Mouse (Mus musculus) urinary bladder, postnatal 10 days (tissue): Measurements from ENCODE around the gene Atad1.
"Not testable (repeated sequence)": the region's sequence is repeated elsewhere in the genome, so short reads cannot be mapped to it uniquely, and the experiment has no call there.

Experiments
- DNase-seq: peaks from one replicate; pipeline ENCODE4 v3.0.0; 2022; ENCODE audit warnings: low spot score

Atad1 gene

DNA sequence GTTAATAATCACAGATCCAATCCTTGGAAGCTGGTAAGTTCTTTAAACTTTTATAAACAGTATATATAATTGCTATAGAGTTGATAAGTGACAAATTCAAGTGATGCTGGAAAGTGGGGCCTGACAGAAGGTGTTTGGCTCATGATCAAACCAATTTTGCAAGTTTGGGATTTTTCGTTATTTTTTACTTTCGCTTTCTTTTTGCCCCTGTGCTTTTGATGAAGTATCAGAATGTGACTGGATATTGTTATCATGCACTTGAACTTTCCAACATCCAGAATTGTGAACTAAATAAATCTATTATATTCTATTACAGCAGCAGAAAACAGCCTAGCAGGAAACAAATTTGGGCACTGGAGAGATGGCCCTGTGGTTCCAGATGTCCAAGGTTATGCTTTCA is 58.7 kb downstream of the Atad1 start:
- no peak for DNase-seq

GRCm38 (mm10) chr19:32675766-32676165 is 63.8 kb downstream of the Atad1 start:
- no peak for DNase-seq

- not testable (repeated sequence) for DNase-seq
These were observed 71.8 kb downstream of the Atad1 start for GRCm38 (mm10) chr19:32667830-32668229.

GRCm38 (mm10) chr19:32665243-32665642 is 74.3 kb downstream of the Atad1 start:
- DNase-seq, result no peak

DNA sequence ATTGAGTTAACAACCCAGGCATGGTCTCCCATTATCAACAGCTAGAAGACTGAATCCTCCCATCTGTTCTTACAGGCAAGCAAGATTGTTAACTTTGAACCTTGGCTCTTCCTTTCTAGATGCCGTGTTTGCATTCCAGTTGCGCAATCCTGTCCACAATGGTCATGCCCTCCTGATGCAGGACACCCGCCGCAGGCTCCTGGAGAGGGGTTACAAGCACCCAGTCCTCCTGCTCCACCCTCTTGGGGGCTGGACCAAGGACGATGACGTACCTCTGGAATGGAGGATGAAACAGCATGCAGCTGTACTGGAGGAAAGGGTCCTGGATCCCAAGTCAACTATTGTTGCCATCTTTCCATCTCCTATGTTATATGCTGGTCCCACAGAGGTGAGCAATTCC is 76.7 kb downstream of the Atad1 start:
- no peak for DNase-seq

- DNase-seq, result no peak
These were observed 80.2 kb downstream of the Atad1 start for GRCm38 (mm10) chr19:32659346-32659745.

DNA sequence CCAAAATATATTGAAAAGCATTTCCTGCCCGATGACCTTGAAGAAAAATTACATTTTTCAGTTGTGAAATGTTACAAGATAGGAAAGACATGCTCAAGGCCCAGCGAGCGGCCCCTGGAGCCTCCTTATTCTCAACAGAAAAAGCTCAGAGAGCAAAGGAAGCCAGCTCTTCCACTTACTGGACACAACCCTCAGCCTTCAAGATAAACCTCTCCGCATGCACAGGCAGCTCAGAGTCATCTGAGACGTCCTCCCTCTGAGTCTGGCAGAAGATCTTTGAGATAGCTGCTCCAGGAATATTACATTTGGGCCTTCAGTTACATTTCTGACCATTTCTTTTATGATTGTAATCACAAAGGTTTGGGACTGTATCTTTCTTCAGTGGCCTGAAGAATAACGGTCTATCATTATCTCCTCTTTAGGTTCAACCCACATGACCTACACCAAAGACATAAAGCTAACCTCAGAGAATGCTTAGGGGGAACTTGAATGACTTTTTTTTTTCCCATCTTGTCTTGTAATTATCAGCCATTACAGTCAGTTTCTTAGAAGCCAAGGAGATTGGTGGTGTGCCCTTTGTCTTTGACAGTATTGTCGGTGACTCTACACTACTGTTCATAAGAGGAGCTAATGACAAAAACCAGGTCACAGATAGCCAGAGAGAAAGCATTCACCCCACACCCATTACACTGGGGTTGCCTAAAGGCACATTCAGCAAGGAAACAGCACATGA is 85.8 kb downstream of the Atad1 start:
- DNase-seq, result no peak

DNA sequence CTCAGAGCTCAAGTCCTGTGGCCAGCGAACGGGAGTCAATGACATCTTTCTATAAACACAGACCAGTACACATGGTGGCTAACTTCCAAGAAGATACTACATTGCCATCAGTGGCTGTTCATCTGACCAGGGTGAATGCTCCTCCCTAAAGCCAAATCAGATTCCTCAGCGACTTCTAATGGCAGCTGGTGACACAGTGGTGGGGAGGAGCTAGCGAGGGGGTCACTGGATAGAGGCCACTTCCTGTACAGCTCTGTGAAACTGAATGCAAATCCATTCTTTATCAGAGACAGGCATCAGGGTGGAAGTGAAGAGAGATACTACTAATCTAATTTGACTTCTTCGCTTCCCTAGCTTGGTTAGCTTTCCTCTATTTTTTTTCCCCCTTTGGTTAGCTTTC is 86.5 kb downstream of the Atad1 start:
- no peak for DNase-seq

- DNase-seq, result no peak
These were observed 88.5 kb downstream of the Atad1 start for GRCm38 (mm10) chr19:32651046-32651445.

DNA sequence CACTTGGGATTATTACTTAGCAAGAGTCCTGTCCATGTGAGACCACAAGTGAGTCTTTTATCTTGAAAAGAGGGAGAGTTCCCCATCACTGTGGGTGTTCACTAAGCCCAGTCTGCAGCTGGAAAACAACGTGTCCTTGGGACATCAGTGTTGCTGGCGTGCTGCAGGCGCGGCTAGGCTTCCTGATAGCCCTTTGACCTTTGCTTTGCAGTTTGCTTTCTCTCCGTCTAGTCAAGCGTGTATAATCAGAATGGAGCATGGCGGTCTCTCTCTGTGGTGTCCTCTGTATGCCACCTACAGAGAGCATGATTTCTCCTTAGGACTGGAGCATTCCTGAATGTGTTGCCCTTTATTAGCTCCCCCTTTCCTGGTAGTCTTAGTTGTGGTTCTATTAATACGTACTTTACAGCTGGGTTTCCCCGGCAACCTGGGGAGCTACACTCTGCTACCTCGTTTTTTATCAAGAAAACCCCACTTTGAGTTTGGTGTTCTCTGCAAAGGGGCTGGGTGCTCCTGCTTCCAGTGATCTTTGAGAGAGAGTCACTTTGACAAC is 91.5 kb downstream of the Atad1 start:
- no peak for DNase-seq

DNA sequence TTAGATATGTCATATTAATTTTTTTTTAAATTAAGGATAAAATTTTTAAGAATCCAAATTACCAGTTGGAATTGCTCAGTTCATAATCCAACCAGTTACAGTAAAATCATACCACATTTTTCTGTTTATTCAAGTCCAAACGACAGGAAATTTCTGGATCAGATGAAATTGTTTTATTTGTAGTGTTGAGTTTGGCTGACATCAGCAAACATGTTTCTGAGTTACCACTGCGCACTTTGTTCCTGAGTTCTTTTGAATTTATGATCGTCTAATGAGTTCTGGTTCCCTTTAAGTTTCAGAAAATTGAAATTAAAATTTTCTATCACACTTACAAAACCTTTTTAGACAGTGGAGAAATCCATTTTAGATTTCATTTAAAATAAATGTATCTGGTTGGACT is 93.2 kb downstream of the Atad1 start:
- DNase-seq, result no peak

GRCm38 (mm10) chr19:32645939-32646338 is 93.6 kb downstream of the Atad1 start:
- DNase-seq, result no peak

GRCm38 (mm10) chr19:32643642-32644041 is 95.9 kb downstream of the Atad1 start:
- DNase-seq, result no peak

GRCm38 (mm10) chr19:32641995-32642394 is 97.6 kb downstream of the Atad1 start:
- no peak for DNase-seq

GRCm38 (mm10) chr19:32641535-32641934 is 98.1 kb downstream of the Atad1 start:
- DNase-seq, result no peak

- DNase-seq, result no peak
These were observed 101.2 kb downstream of the Atad1 start for GRCm38 (mm10) chr19:32638276-32638903.

- no peak for DNase-seq
These were observed 102.0 kb downstream of the Atad1 start for GRCm38 (mm10) chr19:32637357-32638275.

- DNase-seq, result no peak
These were observed 104.7 kb downstream of the Atad1 start for GRCm38 (mm10) chr19:32634916-32635315.

GRCm38 (mm10) chr19:32628572-32629132 is 110.9 kb downstream of the Atad1 start:
- no peak for DNase-seq

DNA sequence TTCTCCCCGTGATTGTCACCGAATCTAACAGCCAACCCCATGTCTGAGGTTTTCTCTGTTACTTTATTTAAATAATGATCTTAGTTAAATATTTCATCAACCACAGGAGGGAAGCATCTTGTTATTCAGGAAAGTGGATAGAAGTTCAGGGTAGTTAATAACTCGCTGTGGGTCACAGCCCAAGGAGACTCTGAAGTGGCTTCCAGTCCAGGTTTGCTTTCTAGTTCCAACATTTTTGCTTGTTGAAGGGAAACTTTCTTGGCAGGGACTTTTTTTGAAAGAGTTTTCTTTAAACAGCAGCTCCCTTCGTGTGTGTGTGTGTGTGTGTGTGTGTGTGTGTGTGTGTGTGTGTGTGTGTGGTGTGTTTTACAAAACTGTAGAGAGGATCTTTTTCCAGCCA is 112.0 kb downstream of the Atad1 start:
- no peak for DNase-seq

DNA sequence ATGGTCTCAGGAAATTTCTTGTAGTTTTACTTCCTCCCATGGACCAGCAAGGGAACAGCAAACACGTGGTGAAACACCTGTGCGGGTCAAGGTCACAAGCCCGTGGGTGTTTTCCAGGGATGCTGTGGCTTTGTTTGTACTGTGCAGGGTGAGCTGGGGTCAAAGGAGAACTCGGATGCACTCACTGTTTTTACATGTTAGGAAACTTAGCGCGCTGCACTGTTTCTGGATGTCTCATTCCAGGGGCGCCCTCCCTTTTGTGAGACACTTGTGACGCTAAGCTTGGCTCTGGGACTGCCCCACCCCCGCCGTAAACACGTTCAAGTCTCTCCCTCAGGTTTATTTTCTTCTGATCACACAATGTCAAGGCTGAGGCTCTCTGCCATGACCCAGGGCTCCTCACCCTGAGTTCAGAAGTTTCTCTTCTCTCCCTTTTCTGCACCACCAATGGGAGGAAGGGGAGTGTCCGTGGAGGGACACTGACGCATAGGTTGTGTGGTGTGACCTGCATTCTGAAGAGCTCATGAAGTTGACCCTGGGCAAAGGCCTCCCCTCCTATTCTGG is 112.7 kb downstream of the Atad1 start:
- no peak for DNase-seq

- no peak for DNase-seq
These were observed 117.4 kb downstream of the Atad1 start for GRCm38 (mm10) chr19:32622142-32622541.
